25 mouse cellular contexts compared by ENCODE assay signal in genomic region chr17:83677370-83677769, GRCm38 (mm10). TPM values are rescaled to one million over a fixed set of nuclear protein-coding genes. Genes with fewer than 3 reads are reported as not detected.
"Had no signal": no experiment of that assay in that cellular context is flagged by ENCODE, and none has a peak within 500 bp of the region (broad histone marks: within the 10 kb centered on the region; RNA-seq: fewer than 3 reads in every experiment).

No protein-coding gene starts in this region.

- H3K4me3 ChIP-seq: heart, adult 2 months; heart, embryonic 13.5 days; heart, embryonic 15.5 days; hindbrain, embryonic 10.5 days; hindbrain, embryonic 12.5 days; intestine, embryonic 15.5 days; layer of hippocampus, adult 2 months; left cerebral cortex, adult 2 months; limb, embryonic 10.5 days; limb, embryonic 12.5 days; liver, embryonic 13.5 days; liver, embryonic 15.5 days had no signal

- DNase-seq: gastrocnemius, postnatal 14 days; gastrocnemius, postnatal 36 days; heart, adult 11 months; heart, adult 2 months; heart, postnatal 4 days; kidney, adult 18-20 months; kidney, adult 8-10 months; kidney, postnatal 10 days; kidney, postnatal 25 days; kidney, postnatal 4 days; liver; liver, embryonic 13.5 days; lung, adult 18-20 months had no signal

- H3K27ac ChIP-seq: heart, adult 2 months; heart, embryonic 13.5 days; heart, embryonic 15.5 days; hindbrain, embryonic 10.5 days; hindbrain, embryonic 12.5 days; hindbrain, embryonic 14.5 days; intestine, embryonic 15.5 days; layer of hippocampus, adult 2 months; left cerebral cortex, adult 2 months; limb, embryonic 10.5 days; limb, embryonic 12.5 days; liver, embryonic 13.5 days; liver, embryonic 15.5 days had no signal

RNA-seq across cellular contexts. Expression of gene Kcng3, which starts 45.7 kb away (rescaled TPM):
- total RNA-seq: gastrocnemius, postnatal 14 days; gastrocnemius, postnatal 36 days; heart, adult 2 months; heart, postnatal 25 days; heart, postnatal 4 days had no signal
